Mouse (Mus musculus): ENCODE data around the gene Tmem56. TPM values are rescaled to one million over a fixed set of nuclear protein-coding genes. Genes with fewer than 3 reads are reported as not detected.

The Tmem56 gene
- total RNA-seq, 2 experiments from 2014 or later: 1.0 to 1.4 TPM

Other genes with a start within 250 kb of the Tmem56 start
- 1 to 10 TPM; 3.0 to 3.1 TPM for gene Rwdd3, start 111.4 kb downstream of the Tmem56 start, total RNA-seq (2021)
- gene Alg14, start 8.7 kb upstream of the Tmem56 start, total RNA-seq (2021): 10 to 100 TPM; 16.6 to 17.0 TPM
- 100 to 1,000 TPM; 115 to 117 TPM for gene Cnn3, start 143.4 kb upstream of the Tmem56 start, total RNA-seq (2021)
- under 1 TPM; 0.32 to 0.74 TPM for gene Slc44a3, start 249.3 kb upstream of the Tmem56 start, total RNA-seq (2021)